Mouse (Mus musculus): ENCODE measurements around the gene Slc38a1. TPM values are rescaled to one million over a fixed set of nuclear protein-coding genes. Genes with fewer than 3 reads are reported as not detected.

Gene Slc38a1
- polyA plus RNA-seq, 1 experiment from 2014 or later = 70.6 TPM

- WGBS = 46% methylated on average over 19 of the region's 19 CpGs
- peaks cover 2% of the 10 kb centered on the region; the same call in 1 of the 2 replicates for H3K4me1 ChIP-seq
- no peak overlapping the region for H3K4me3 ChIP-seq (replicated peaks)
- no peaks in the 10 kb centered on the region for H3K36me3 ChIP-seq
- no peak overlapping the region for H3K9ac ChIP-seq
- H3K27me3 ChIP-seq (replicated peaks) = no peaks in the 10 kb centered on the region
- H3K9me3 ChIP-seq = no peaks in the 10 kb centered on the region
- no peak overlapping the region for H3K27ac ChIP-seq
- H3K4me2 ChIP-seq = no peak overlapping the region
- ATAC-seq (ENCODE audit: insufficient read depth, low FRiP score, low read depth) = no peak
Measured at GRCm38 (mm10) chr15:96678871-96679773, 36.4 kb upstream of the Slc38a1 start.

- H3K4me2 ChIP-seq = 0 out of 2 replicates have a peak overlapping the region, but pooled peaks have one; percentile 24
- no peak overlapping the region for H3K9ac ChIP-seq
- peak; percentile 34; the same call in 1 of the 2 replicates for ATAC-seq (ENCODE audit: insufficient read depth, low FRiP score, low read depth)
- WGBS = 32% methylated on average over 10 of the region's 10 CpGs
- H3K9me3 ChIP-seq = no peaks in the 10 kb centered on the region
- H3K4me3 ChIP-seq (replicated peaks) = no peak overlapping the region
- no peaks in the 10 kb centered on the region for H3K27me3 ChIP-seq (replicated peaks)
- H3K4me1 ChIP-seq = peaks cover 2% of the 10 kb centered on the region; the same call in 1 of the 2 replicates
- no peaks in the 10 kb centered on the region for H3K36me3 ChIP-seq
- H3K27ac ChIP-seq = peak overlapping the region; percentile 48; the same call in 1 of the 2 replicates
Measured at GRCm38 (mm10) chr15:96676518-96676917, 33.8 kb upstream of the Slc38a1 start.

GRCm38 (mm10) chr15:96675744-96676143, 33.0 kb upstream of the Slc38a1 start:
- H3K4me1 ChIP-seq = peaks cover 2% of the 10 kb centered on the region; the same call in 1 of the 2 replicates
- no peak for ATAC-seq (ENCODE audit: insufficient read depth, low FRiP score, low read depth)
- no peaks in the 10 kb centered on the region for H3K27me3 ChIP-seq (replicated peaks)
- H3K4me3 ChIP-seq (replicated peaks) = no peak overlapping the region
- 57% methylated on average over 15 of the region's 15 CpGs for WGBS
- H3K9me3 ChIP-seq = no peaks in the 10 kb centered on the region
- H3K4me2 ChIP-seq = no peak overlapping the region
- no peaks in the 10 kb centered on the region for H3K36me3 ChIP-seq
- H3K9ac ChIP-seq = no peak overlapping the region
- no peak overlapping the region for H3K27ac ChIP-seq

GRCm38 (mm10) chr15:96675055-96675454, 32.3 kb upstream of the Slc38a1 start:
- no peak overlapping the region for H3K27ac ChIP-seq
- H3K4me2 ChIP-seq = no peak overlapping the region
- no peak overlapping the region for H3K9ac ChIP-seq
- H3K4me3 ChIP-seq (replicated peaks) = no peak overlapping the region
- 82% methylated on average over 11 of the region's 11 CpGs for WGBS
- H3K4me1 ChIP-seq = peaks cover 2% of the 10 kb centered on the region; the same call in 1 of the 2 replicates
- H3K36me3 ChIP-seq = no peaks in the 10 kb centered on the region
- H3K27me3 ChIP-seq (replicated peaks) = no peaks in the 10 kb centered on the region
- ATAC-seq (ENCODE audit: insufficient read depth, low FRiP score, low read depth) = no peak
- H3K9me3 ChIP-seq = no peaks in the 10 kb centered on the region

GRCm38 (mm10) chr15:96674089-96674488, 31.4 kb upstream of the Slc38a1 start:
- ATAC-seq (ENCODE audit: insufficient read depth, low FRiP score, low read depth) = no peak
- Histone ChIP-seq H3K4me3 (replicated peaks) (no peak overlapping the region), H3K4me1 (peaks cover 2% of the 10 kb centered on the region; the same call in 1 of the 2 replicates), H3K27me3 (replicated peaks) (no peaks in the 10 kb centered on the region), H3K9ac (no peak overlapping the region), H3K9me3 (no peaks in the 10 kb centered on the region), H3K27ac (no peak overlapping the region), H3K4me2 (no peak overlapping the region), H3K36me3 (no peaks in the 10 kb centered on the region)
- 44% methylated on average over 1 of the region's 1 CpGs for WGBS

- 71% methylated on average over 6 of the region's 6 CpGs for WGBS
- Histone ChIP-seq H3K9ac (no peak overlapping the region), H3K4me1 (peaks cover 5% of the 10 kb centered on the region; the same call in 1 of the 2 replicates), H3K36me3 (no peaks in the 10 kb centered on the region), H3K9me3 (no peaks in the 10 kb centered on the region), H3K4me3 (replicated peaks) (no peak overlapping the region), H3K4me2 (no peak overlapping the region), H3K27ac (no peak overlapping the region), H3K27me3 (replicated peaks) (no peaks in the 10 kb centered on the region)
- ATAC-seq (ENCODE audit: insufficient read depth, low FRiP score, low read depth) = no peak
Measured at GRCm38 (mm10) chr15:96669721-96670120, 27.0 kb upstream of the Slc38a1 start.

- no peaks in the 10 kb centered on the region for H3K36me3 ChIP-seq
- ATAC-seq (ENCODE audit: insufficient read depth, low FRiP score, low read depth) = 0 out of 2 replicates have a peak, but pooled peaks have one; percentile 50
- H3K4me3 ChIP-seq (replicated peaks) = peak overlapping the region; percentile 10; the same call in 1 of the 2 replicates
- 3% methylated on average over 7 of the region's 7 CpGs for WGBS
- no peak overlapping the region for H3K9ac ChIP-seq
- 0 out of 2 replicates have a peak, but pooled peaks cover 3% of the 10 kb centered on the region for H3K4me1 ChIP-seq
- no peak overlapping the region for H3K27ac ChIP-seq
- no peaks in the 10 kb centered on the region for H3K27me3 ChIP-seq (replicated peaks)
- peak overlapping the region; percentile 47 for H3K4me2 ChIP-seq
- no peaks in the 10 kb centered on the region for H3K9me3 ChIP-seq
Measured at GRCm38 (mm10) chr15:96666663-96667062, 23.9 kb upstream of the Slc38a1 start.

- 10% methylated on average over 3 of the region's 3 CpGs for WGBS
- 0 out of 2 replicates have a peak, but pooled peaks cover 3% of the 10 kb centered on the region for H3K4me1 ChIP-seq
- peak overlapping the region; percentile 47 for H3K4me2 ChIP-seq
- no peak overlapping the region for H3K4me3 ChIP-seq (replicated peaks)
- no peaks in the 10 kb centered on the region for H3K9me3 ChIP-seq
- peak; percentile 66; the same call in 1 of the 2 replicates for ATAC-seq (ENCODE audit: insufficient read depth, low FRiP score, low read depth)
- H3K36me3 ChIP-seq = no peaks in the 10 kb centered on the region
- H3K27me3 ChIP-seq (replicated peaks) = no peaks in the 10 kb centered on the region
- no peak overlapping the region for H3K27ac ChIP-seq
- H3K9ac ChIP-seq = no peak overlapping the region
Measured at GRCm38 (mm10) chr15:96665889-96666288, 23.2 kb upstream of the Slc38a1 start.

- H3K36me3 ChIP-seq = no peaks in the 10 kb centered on the region
- no peak overlapping the region for H3K4me2 ChIP-seq
- no peaks in the 10 kb centered on the region for H3K9me3 ChIP-seq
- no peaks in the 10 kb centered on the region for H3K27me3 ChIP-seq (replicated peaks)
- no peak overlapping the region for H3K9ac ChIP-seq
- peak; percentile 50 for ATAC-seq (ENCODE audit: insufficient read depth, low FRiP score, low read depth)
- no peak overlapping the region for H3K27ac ChIP-seq
- WGBS = 47% methylated on average over 13 of the region's 13 CpGs
- no peaks in the 10 kb centered on the region for H3K4me1 ChIP-seq
- no peak overlapping the region for H3K4me3 ChIP-seq (replicated peaks)
Measured at GRCm38 (mm10) chr15:96660590-96661141, 18.0 kb upstream of the Slc38a1 start.

- H3K36me3 ChIP-seq = no peaks in the 10 kb centered on the region
- no peaks in the 10 kb centered on the region for H3K4me1 ChIP-seq
- ATAC-seq (ENCODE audit: insufficient read depth, low FRiP score, low read depth) = no peak
- H3K4me2 ChIP-seq = peak overlapping the region; percentile 27
- H3K27me3 ChIP-seq (replicated peaks) = no peaks in the 10 kb centered on the region
- WGBS = 47% methylated on average over 14 of the region's 14 CpGs
- 0 out of 2 replicates have a peak overlapping the region, but pooled peaks have one; percentile 6 for H3K4me3 ChIP-seq (replicated peaks)
- no peaks in the 10 kb centered on the region for H3K9me3 ChIP-seq
- H3K9ac ChIP-seq = no peak overlapping the region
- peak overlapping the region; percentile 40; the same call in 1 of the 2 replicates for H3K27ac ChIP-seq
Measured at GRCm38 (mm10) chr15:96658275-96658602, 15.5 kb upstream of the Slc38a1 start.

- WGBS = 45% methylated on average over 17 of the region's 17 CpGs
- ATAC-seq (ENCODE audit: insufficient read depth, low FRiP score, low read depth) = peak; percentile 63; the same call in 1 of the 2 replicates
Measured at GRCm38 (mm10) chr15:96657576-96658274, 15.0 kb upstream of the Slc38a1 start.

More at GRCm38 (mm10) chr15:96657576-96658274, 15.0 kb upstream of the Slc38a1 start:
- H3K9ac ChIP-seq = no peak overlapping the region
- H3K9me3 ChIP-seq = no peaks in the 10 kb centered on the region
- H3K4me1 ChIP-seq = no peaks in the 10 kb centered on the region
- H3K4me3 ChIP-seq (replicated peaks) = 0 out of 2 replicates have a peak overlapping the region, but pooled peaks have one; percentile 6
- 0 out of 2 replicates have a peak overlapping the region, but pooled peaks have one; percentile 40 for H3K27ac ChIP-seq
- H3K27me3 ChIP-seq (replicated peaks) = no peaks in the 10 kb centered on the region
- H3K36me3 ChIP-seq = no peaks in the 10 kb centered on the region
- peak overlapping the region; percentile 27 for H3K4me2 ChIP-seq

Measured in stomach, embryonic 15.5 days (tissue).